Mouse (Mus musculus) MEL (cell line): ENCODE measurements around the gene Ces1d. TPM values are rescaled to one million over a fixed set of nuclear protein-coding genes. Genes with fewer than 3 reads are reported as not detected.

ENCODE experiments used
- DNase-seq: peaks from one replicate; pipeline ENCODE4 v3.0.0; 2011; ENCODE audit warnings: low read depth, low spot score
- H3K27ac ChIP-seq: 2 replicates; pipeline ENCODE4 v1.5.1; 2012; ENCODE audit warnings: low read depth, mild to moderate bottlenecking, control low read depth, low read length, moderate library complexity; ENCODE audit not compliant: control insufficient read depth
- H3K27me3 ChIP-seq, 2 experiments: fragments of 150-350 bp in 1 of 2; sonication (generic) in 1 of 2; 2 replicates each; pipeline ENCODE4 v1.6.1; 2012; ENCODE audit warnings: low read length in 2 of 2, mild to moderate bottlenecking in 2 of 2, improper control_type of control experiment in 1 of 2, moderate library complexity in 1 of 2; ENCODE audit not compliant: insufficient read depth in 2 of 2, control insufficient read depth in 1 of 2
- H3K36me3 ChIP-seq, 2 experiments: 2 replicates each; pipeline ENCODE4 v1.6.1; 2012 to 2014; ENCODE audit warnings: low read length in 2 of 2, improper control_type of control experiment in 1 of 2, inconsistent platforms in 1 of 2, mild to moderate bottlenecking in 1 of 2; ENCODE audit not compliant: insufficient read depth in 2 of 2, control insufficient read depth in 1 of 2
- H3K4me1 ChIP-seq, 2 experiments: fragments of 150-350 bp in 1 of 2; sonication (generic) in 1 of 2; 2 replicates each; pipeline ENCODE4 v1.6.1; 2012; ENCODE audit warnings: low read length in 2 of 2, improper control_type of control experiment in 1 of 2, mild to moderate bottlenecking in 1 of 2; ENCODE audit not compliant: insufficient read depth in 2 of 2, control insufficient read depth in 1 of 2
- H3K4me3 ChIP-seq, 2 experiments: fragments of 150-350 bp in 1 of 2; sonication (generic) in 1 of 2; 2 replicates each; pipeline ENCODE4 v1.5.1; 2012; ENCODE audit warnings: low read depth in 2 of 2, low read length in 2 of 2, mild to moderate bottlenecking in 2 of 2, moderate library complexity in 2 of 2, control low read depth in 1 of 2, improper control_type of control experiment in 1 of 2; ENCODE audit not compliant: control insufficient read depth in 1 of 2, insufficient read depth in 1 of 2
- H3K79me2 ChIP-seq: 2 replicates; pipeline ENCODE4 v1.6.1; 2012; ENCODE audit warnings: mild to moderate bottlenecking, low read length, moderate library complexity; ENCODE audit not compliant: control insufficient read depth, poor library complexity, insufficient read depth
- H3K9ac ChIP-seq: 2 replicates; pipeline ENCODE4 v1.6.1; 2012; ENCODE audit warnings: low read depth, mild to moderate bottlenecking, control low read depth, low read length, moderate library complexity; ENCODE audit not compliant: control insufficient read depth, poor library complexity, severe bottlenecking
- H3K9me3 ChIP-seq: fragments of 150-350 bp; sonication (generic); replicated peaks from 2 replicates; pipeline ENCODE4 v1.6.1; 2012; ENCODE audit warnings: mild to moderate bottlenecking, low read length, improper control_type of control experiment, moderate library complexity; ENCODE audit not compliant: insufficient read depth
- CHD1 ChIP-seq: IDR thresholded peaks from 2 replicates; pipeline ENCODE4 v1.6.1; 2012; ENCODE audit warnings: low read depth, mild to moderate bottlenecking, inconsistent platforms, low read length, improper control_type of control experiment
- CTCF ChIP-seq, 3 experiments: IDR thresholded peaks in 2 of 3; conservative IDR thresholded peaks in 1 of 3; 2 replicates each; pipeline ENCODE4 v1.5.1; 2011 to 2012; ENCODE audit warnings: low read length in 3 of 3, low read depth in 2 of 3, mild to moderate bottlenecking in 2 of 3, improper control_type of control experiment in 1 of 3, inconsistent platforms in 1 of 3, mixed read lengths in 1 of 3, moderate library complexity in 1 of 3; ENCODE audit not compliant: control insufficient read depth in 1 of 3, insufficient read depth in 1 of 3, poor library complexity in 1 of 3, severe bottlenecking in 1 of 3
- ETS1 ChIP-seq: IDR thresholded peaks from 2 replicates; pipeline ENCODE4 v1.6.1; 2012; ENCODE audit warnings: low read depth, mild to moderate bottlenecking, inconsistent platforms, low read length, improper control_type of control experiment, moderate library complexity
- GABPA ChIP-seq: IDR thresholded peaks from 2 replicates; pipeline ENCODE4 v1.6.1; 2012; ENCODE audit warnings: low read depth, mild to moderate bottlenecking, inconsistent platforms, low read length, improper control_type of control experiment, moderate library complexity
- GATA1 ChIP-seq: IDR thresholded peaks from 2 replicates; pipeline ENCODE4 v1.6.1; 2011; ENCODE audit warnings: low read depth, low read length, improper control_type of control experiment
- HCFC1 ChIP-seq: IDR thresholded peaks from 2 replicates; pipeline ENCODE4 v1.6.1; 2012; ENCODE audit warnings: low read depth, mild to moderate bottlenecking, inconsistent platforms, low read length, improper control_type of control experiment, moderate library complexity
- KAT2A ChIP-seq: conservative IDR thresholded peaks from 2 replicates; pipeline ENCODE4 v1.6.1; 2012; ENCODE audit warnings: low read depth, low read length, improper control_type of control experiment, inconsistent platforms
- MXI1 ChIP-seq: IDR thresholded peaks from 2 replicates; pipeline ENCODE4 v1.6.1; 2011; ENCODE audit warnings: mild to moderate bottlenecking, low read depth, low read length, improper control_type of control experiment
- RAD21 ChIP-seq: IDR thresholded peaks from 2 replicates; pipeline ENCODE4 v1.6.1; 2011; ENCODE audit warnings: mild to moderate bottlenecking, low read depth, low read length, improper control_type of control experiment
- RCOR1 ChIP-seq: IDR thresholded peaks from 2 replicates; pipeline ENCODE4 v1.6.1; 2012; ENCODE audit warnings: low read depth, mild to moderate bottlenecking, inconsistent platforms, low read length, improper control_type of control experiment
- SMC3 ChIP-seq: IDR thresholded peaks from 2 replicates; pipeline ENCODE4 v1.6.1; 2011; ENCODE audit warnings: low read depth, low read length, improper control_type of control experiment
- TBP ChIP-seq: IDR thresholded peaks from 2 replicates; pipeline ENCODE4 v1.8.0; 2011; ENCODE audit warnings: low read depth, low read length, improper control_type of control experiment
- TCF12 ChIP-seq: IDR thresholded peaks from 2 replicates; pipeline ENCODE4 v1.6.1; 2014; ENCODE audit warnings: low read depth, mild to moderate bottlenecking, inconsistent platforms, low read length, improper control_type of control experiment, moderate library complexity
- UBTF ChIP-seq: IDR thresholded peaks from 2 replicates; pipeline ENCODE4 v1.6.1; 2012; ENCODE audit warnings: low read depth, mild to moderate bottlenecking, inconsistent platforms, low read length, improper control_type of control experiment, moderate library complexity, borderline replicate concordance; ENCODE audit not compliant: insufficient read depth
- USF1 ChIP-seq: IDR thresholded peaks from 2 replicates; pipeline ENCODE4 v1.6.1; 2014; ENCODE audit warnings: low read depth, mild to moderate bottlenecking, inconsistent platforms, low read length, improper control_type of control experiment, moderate library complexity
- ZC3H11A ChIP-seq: IDR thresholded peaks from 2 replicates; pipeline ENCODE4 v1.6.1; 2012; ENCODE audit warnings: low read depth, mild to moderate bottlenecking, inconsistent platforms, low read length, improper control_type of control experiment
- ZKSCAN1 ChIP-seq: IDR thresholded peaks from 2 replicates; pipeline ENCODE4 v1.6.1; 2012; ENCODE audit warnings: low read depth, mild to moderate bottlenecking, inconsistent platforms, low read length, improper control_type of control experiment, moderate library complexity
- ZMIZ1 ChIP-seq: IDR thresholded peaks from 2 replicates; pipeline ENCODE4 v1.6.1; 2012; ENCODE audit warnings: low read depth, mild to moderate bottlenecking, inconsistent platforms, low read length, improper control_type of control experiment, moderate library complexity
- ZNF384 ChIP-seq: IDR thresholded peaks from 2 replicates; pipeline ENCODE4 v1.6.1; 2012; ENCODE audit warnings: low read depth, mild to moderate bottlenecking, inconsistent platforms, low read length, improper control_type of control experiment
- polyA plus RNA-seq, 2 experiments: library from polyadenylated mRNA; stranded (reverse) in 1 of 2; unstranded in 1 of 2; fragments of >175 nt in 1 of 2; fragments of >200 nt in 1 of 2; gene quantifications; 2 replicates each; pipeline versions ENCODE4 v1.2.1 to v1.2.4; 2012; ENCODE audit warnings: low replicate concordance in 2 of 2, low read depth in 1 of 2; ENCODE audit not compliant: insufficient read length in 2 of 2, insufficient read depth in 1 of 2, missing spikeins in 1 of 2
- total RNA-seq: library from RNA; depleted of rRNA; stranded (reverse); fragments of 300-350 nt; gene quantifications from 2 replicates; pipeline ENCODE4 v1.2.3, GENCODE M21; 2012

The Ces1d gene
- total and polyA plus RNA-seq, 3 experiments: not detected

DNA sequence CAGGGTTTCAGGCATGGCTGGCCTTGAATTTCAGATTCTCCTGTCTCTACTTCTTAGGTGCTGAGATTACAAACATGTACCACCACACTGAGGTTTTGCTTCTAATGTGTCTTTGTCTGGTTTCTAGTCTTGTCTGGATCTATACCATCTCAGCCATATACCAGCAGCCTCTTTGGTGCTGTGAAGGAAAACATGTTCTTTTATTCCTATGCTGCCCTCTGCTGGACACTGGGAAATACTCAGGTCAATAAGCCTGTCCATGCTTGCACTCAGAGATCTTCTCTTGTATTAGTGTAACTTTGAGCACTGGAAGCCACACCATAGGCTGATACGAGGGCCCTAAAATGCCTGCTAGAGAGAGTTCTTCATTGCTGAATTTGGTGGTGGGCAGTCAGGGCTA is 56.9 kb downstream of the Ces1d start:
- Histone ChIP-seq H3K79me2 (no peaks in the 10 kb centered on the region), H3K27me3 (no peaks in the 10 kb centered on the region), H3K9me3 (no peaks in the 10 kb centered on the region), H3K4me1 (no peaks in the 10 kb centered on the region), H3K4me3 (no peak overlapping the region), H3K27ac (no peak overlapping the region), H3K36me3 (no peaks in the 10 kb centered on the region), H3K9ac (no peak overlapping the region)
- TF ChIP-seq MXI1: no peak
- TF ChIP-seq RAD21: peak; percentile 33
- peak; percentile 10; the same call in 1 of the 2 replicates for TF ChIP-seq ZC3H11A
- TF ChIP-seq SMC3: peak; percentile 38
- no peak for TF ChIP-seq TBP
- peak in 2 of 3 experiments; percentile 24 to 45; a peak in 3 of 6 replicates for TF ChIP-seq CTCF (IDR thresholded peaks at IDR 0.05 in 2 of 3, conservative IDR thresholded peaks at IDR 0.05 in 1 of 3; ENCODE audit: control insufficient read depth in 1 of 3, insufficient read depth in 1 of 3, low read depth in 2 of 3, low read length in 3 of 3, poor library complexity in 1 of 3, severe bottlenecking in 1 of 3)
- peak; percentile 28 for DNase-seq

DNA sequence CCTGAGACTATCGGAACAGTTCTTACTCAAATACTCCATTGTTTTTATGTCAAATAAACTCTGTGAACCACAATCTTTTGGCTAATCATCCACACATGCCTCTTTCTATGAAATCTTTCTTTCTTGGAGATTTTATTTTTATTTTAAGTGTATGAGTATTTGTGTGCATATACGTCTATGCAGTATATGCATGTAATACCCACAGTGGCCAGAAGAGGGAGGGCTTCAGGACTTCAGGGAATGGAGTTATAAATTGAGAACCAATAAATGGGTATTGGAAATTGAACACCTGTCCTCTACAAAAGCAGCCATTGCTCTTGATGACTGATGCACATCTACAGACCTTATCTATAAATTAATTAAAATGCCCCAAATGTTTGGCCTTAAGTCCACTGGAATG is 65.4 kb downstream of the Ces1d start:
- Histone ChIP-seq H3K79me2 (no peaks in the 10 kb centered on the region), H3K4me3 (no peak overlapping the region), H3K27ac (no peak overlapping the region), H3K9ac (no peak overlapping the region), H3K4me1 (no peaks in the 10 kb centered on the region), H3K36me3 (no peaks in the 10 kb centered on the region), H3K9me3 (no peaks in the 10 kb centered on the region), H3K27me3 (no peaks in the 10 kb centered on the region)
- no peak for DNase-seq
- TF ChIP-seq KAT2A (no peak), GABPA (no peak)

DNA sequence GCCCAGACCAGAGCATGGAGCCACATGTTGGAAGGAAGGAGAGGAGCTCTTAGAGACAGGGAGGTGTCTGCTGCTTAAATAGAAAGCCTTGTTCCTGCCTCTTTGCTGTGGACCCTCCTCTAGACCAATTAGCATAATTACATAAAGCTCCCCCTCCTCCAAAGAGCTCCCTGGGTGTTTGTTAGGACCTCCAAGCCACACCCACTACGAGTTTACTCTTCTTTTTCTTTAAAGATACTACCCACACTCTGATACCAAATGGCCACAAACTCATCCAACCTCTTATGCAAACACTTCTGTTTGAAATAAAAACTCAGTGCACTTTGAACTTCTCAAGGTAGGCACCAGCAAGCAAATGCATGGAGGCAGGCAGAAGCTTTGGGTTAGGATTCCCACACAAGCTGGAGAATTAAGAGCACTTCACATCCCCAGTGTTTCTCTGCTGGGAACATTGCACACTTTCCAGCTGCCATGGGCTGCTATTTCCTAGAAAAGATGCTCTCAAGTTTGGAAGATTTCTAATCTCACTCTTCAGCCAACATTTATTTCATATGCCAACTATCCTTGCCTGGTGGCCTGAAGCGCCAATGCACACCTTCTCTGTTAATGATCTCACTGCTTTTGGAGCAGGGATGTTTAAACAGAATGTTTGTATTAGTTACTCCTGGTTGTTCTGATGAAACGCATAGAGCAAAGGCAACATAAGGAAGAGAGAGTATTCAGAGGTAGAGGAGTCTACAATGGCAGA is 66.2 kb downstream of the Ces1d start, which contains the start of gene Ces1c:
Gene Ces1c (minus strand): TSS at position 51 of the 748 bp plus-strand sequence.
- H3K27ac ChIP-seq: no peak within 1 kb of the TSS
- no peaks in the 10 kb centered on the region for H3K27me3 ChIP-seq
- no peaks in the 10 kb centered on the region for H3K36me3 ChIP-seq
- TF ChIP-seq TCF12 (no peak), UBTF (no peak), ETS1 (no peak), CHD1 (no peak), ZNF384 (no peak), ZMIZ1 (no peak), GATA1 (no peak), ZKSCAN1 (no peak), RCOR1 (no peak), HCFC1 (no peak), USF1 (no peak), GABPA (no peak), KAT2A (no peak)
- no peak for DNase-seq
- no peaks in the 10 kb centered on the region for H3K4me1 ChIP-seq
- H3K9ac ChIP-seq: no peak within 1 kb of the TSS
- no peaks in the 10 kb centered on the region for H3K9me3 ChIP-seq
- H3K4me3 ChIP-seq: no peak within 1 kb of the TSS
- H3K79me2 ChIP-seq: no peaks in the 10 kb centered on the region
